Mouse (Mus musculus) liver, adult 2 months (tissue): ENCODE results near the gene Irf7. TPM values are rescaled to one million over a fixed set of nuclear protein-coding genes. Genes with fewer than 3 reads are reported as not detected.

Experiments
- DNase-seq: peaks from one replicate; pipeline ENCODE4 v3.0.0-alpha.2; 2011; ENCODE audit warnings: low read depth, low spot score; ENCODE audit errors: extremely low read depth
- H3K27ac ChIP-seq: fragments of 200-500 bp; replicated peaks from 2 replicates; pipeline ENCODE4 v1.5.1; 2012; ENCODE audit warnings: low read depth, mild to moderate bottlenecking, control low read depth, inconsistent platforms, low read length; ENCODE audit not compliant: insufficient read depth
- H3K27me3 ChIP-seq: fragments of 200-500 bp; 2 replicates; pipeline ENCODE4 v1.6.1; 2012; ENCODE audit warnings: mild to moderate bottlenecking, moderate library complexity, low read length, inconsistent platforms; ENCODE audit not compliant: control insufficient read depth, insufficient read depth
- H3K36me3 ChIP-seq: fragments of 200-500 bp; 2 replicates; pipeline ENCODE4 v1.6.1; 2012; ENCODE audit warnings: low read length, inconsistent platforms; ENCODE audit not compliant: control insufficient read depth, insufficient read depth
- H3K4me1 ChIP-seq: fragments of 200-500 bp; 2 replicates; pipeline ENCODE4 v1.6.1; 2011; ENCODE audit warnings: low read length; ENCODE audit not compliant: control insufficient read depth, insufficient read depth
- H3K4me3 ChIP-seq: fragments of 200-500 bp; 2 replicates; pipeline ENCODE4 v1.5.1; 2011; ENCODE audit warnings: low read depth, mild to moderate bottlenecking, control low read depth, low read length, moderate library complexity; ENCODE audit not compliant: insufficient read depth
- H3K79me2 ChIP-seq: fragments of 200-500 bp; 2 replicates; pipeline ENCODE4 v1.6.1; 2012; ENCODE audit warnings: inconsistent platforms, mild to moderate bottlenecking, low read length, moderate library complexity; ENCODE audit not compliant: control insufficient read depth, insufficient read depth
- H3K9ac ChIP-seq: fragments of 200-500 bp; 2 replicates; pipeline ENCODE4 v1.6.1; 2012; ENCODE audit warnings: low read depth, mild to moderate bottlenecking, control low read depth, inconsistent platforms, low read length
- CTCF ChIP-seq: fragments of 200-500 bp; IDR thresholded peaks from 2 replicates; pipeline ENCODE4 v1.5.1; 2011; ENCODE audit warnings: low read depth, low read length, control low read depth
- POLR2A ChIP-seq: fragments of 200-500 bp; IDR thresholded peaks from 2 replicates; pipeline ENCODE4 v1.6.1; 2011; ENCODE audit warnings: low read length, control low read depth; ENCODE audit not compliant: insufficient read depth; ENCODE audit errors: extremely low read depth
- WGBS: fragments of 180-500 bp; shearing (Covaris S2); methylation state at CpG from one replicate; pipeline ENCODE4 v1.1.7; 2018; 5-methylcytosine and 5-hydroxymethylcytosine counted together
- polyA plus RNA-seq: library from polyadenylated mRNA; depleted of rRNA; stranded (reverse); fragments of >200 nt; gene quantifications from 2 replicates; pipeline ENCODE4 v1.2.3, GENCODE M21; 2012; rRNA removed
- total RNA-seq: library from RNA; depleted of rRNA; stranded (reverse); fragments of >200 nt; gene quantifications from 2 replicates; pipeline ENCODE4 v1.2.3, GENCODE M21; 2014; rRNA removed

Irf7 gene
- total RNA-seq (22.8 and 32.2 TPM in 2 replicates), polyA plus RNA-seq (42.4 and 102 TPM in 2 replicates)

- Histone ChIP-seq H3K4me1 (peaks cover 12% of the 10 kb centered on the region; the same call in 1 of the 2 replicates), H3K9ac (peak within 1 kb of the TSS; percentile 87), H3K27me3 (no peaks in the 10 kb centered on the region), H3K79me2 (no peaks in the 10 kb centered on the region), H3K27ac (peak within 1 kb of the TSS; percentile 91), H3K36me3 (peaks cover 8% of the 10 kb centered on the region; the same call in 1 of the 2 replicates), H3K4me3 (peak within 1 kb of the TSS; percentile 69)
- 2% methylated on average over 25 of the region's 25 CpGs for WGBS
- TF ChIP-seq CTCF (no peak), POLR2A (peak; percentile 86)
- peak; percentile 71 for DNase-seq
Observed at GRCm38 (mm10) chr7:141265739-141266561, at the start of gene Irf7. TSS of gene Irf7 (minus strand) at chr7:141266481.

GRCm38 (mm10) chr7:141315974-141316373 is 49.7 kb upstream of the Irf7 start:
- H3K4me1 ChIP-seq: no peaks in the 10 kb centered on the region
- TF ChIP-seq POLR2A (no peak), CTCF (peak; percentile 86)
- H3K27ac ChIP-seq: no peak overlapping the region
- peaks cover 41% of the 10 kb centered on the region for H3K36me3 ChIP-seq
- 53% methylated on average over 5 of the region's 5 CpGs for WGBS
- H3K27me3 ChIP-seq: no peaks in the 10 kb centered on the region
- peak; percentile 96 for DNase-seq
- H3K9ac ChIP-seq: no peak overlapping the region
- H3K4me3 ChIP-seq: no peak overlapping the region
- no peaks in the 10 kb centered on the region for H3K79me2 ChIP-seq

GRCm38 (mm10) chr7:141315076-141315475 is 48.8 kb upstream of the Irf7 start:
- no peaks in the 10 kb centered on the region for H3K27me3 ChIP-seq
- no peak overlapping the region for H3K27ac ChIP-seq
- WGBS: 90% methylated on average over 8 of the region's 8 CpGs
- no peak overlapping the region for H3K9ac ChIP-seq
- TF ChIP-seq CTCF: no peak
- no peak for TF ChIP-seq POLR2A
- no peak overlapping the region for H3K4me3 ChIP-seq
- peaks cover 42% of the 10 kb centered on the region for H3K36me3 ChIP-seq
- DNase-seq: no peak
- H3K79me2 ChIP-seq: no peaks in the 10 kb centered on the region
- H3K4me1 ChIP-seq: no peaks in the 10 kb centered on the region

- no peaks in the 10 kb centered on the region for H3K79me2 ChIP-seq
- H3K4me3 ChIP-seq: no peak overlapping the region
- H3K27me3 ChIP-seq: no peaks in the 10 kb centered on the region
- DNase-seq: peak; percentile 34
- peaks cover 43% of the 10 kb centered on the region for H3K36me3 ChIP-seq
- H3K9ac ChIP-seq: no peak overlapping the region
- WGBS: 60% methylated on average over 2 of the region's 2 CpGs
- no peak for TF ChIP-seq CTCF
- no peak for TF ChIP-seq POLR2A
- H3K4me1 ChIP-seq: no peaks in the 10 kb centered on the region
- H3K27ac ChIP-seq: no peak overlapping the region
Observed at GRCm38 (mm10) chr7:141314416-141314815, 48.1 kb upstream of the Irf7 start.

- 11% methylated on average over 4 of the region's 4 CpGs for WGBS
Observed at GRCm38 (mm10) chr7:141304537-141304936, 38.3 kb upstream of the Irf7 start.

GRCm38 (mm10) chr7:141302702-141303268 is 36.5 kb upstream of the Irf7 start:
- Histone ChIP-seq H3K79me2 (no peaks in the 10 kb centered on the region), H3K4me1 (peaks cover 11% of the 10 kb centered on the region), H3K9ac (no peak overlapping the region), H3K27me3 (no peaks in the 10 kb centered on the region), H3K27ac (peak overlapping the region; percentile 37), H3K36me3 (peaks cover 3% of the 10 kb centered on the region; the same call in 1 of the 2 replicates), H3K4me3 (no peak overlapping the region)
- 52% methylated on average over 1 of the region's 1 CpGs for WGBS
- no peak for TF ChIP-seq POLR2A
- no peak for TF ChIP-seq CTCF
- DNase-seq: peak; percentile 95

More at GRCm38 (mm10) chr7:141304537-141304936, 38.3 kb upstream of the Irf7 start:
- no peak for TF ChIP-seq CTCF
- no peak for TF ChIP-seq POLR2A
- H3K4me1 ChIP-seq: peaks cover 11% of the 10 kb centered on the region
- no peak overlapping the region; the same call in 1 of the 2 replicates for H3K9ac ChIP-seq
- no peak overlapping the region for H3K4me3 ChIP-seq
- H3K27ac ChIP-seq: peak overlapping the region; percentile 85
- H3K27me3 ChIP-seq: no peaks in the 10 kb centered on the region
- peak; percentile 91 for DNase-seq
- H3K36me3 ChIP-seq: peaks cover 10% of the 10 kb centered on the region
- H3K79me2 ChIP-seq: no peaks in the 10 kb centered on the region
